Mouse (Mus musculus): Measurements from ENCODE around the gene Tsfm.
"Not testable (repeated sequence)": the region's sequence is repeated elsewhere in the genome, so short reads cannot be mapped to it uniquely, and the experiment has no call there.

Gene Tsfm

GRCm38 (mm10) chr10:127030336-127031296, at the start of gene Tsfm:
Tsfm (minus strand) TSS chr10:127030840.
- peak; percentile 76 to 88 for DNase-seq (ENCODE audit: low spot score in 2 of 2)

DNA sequence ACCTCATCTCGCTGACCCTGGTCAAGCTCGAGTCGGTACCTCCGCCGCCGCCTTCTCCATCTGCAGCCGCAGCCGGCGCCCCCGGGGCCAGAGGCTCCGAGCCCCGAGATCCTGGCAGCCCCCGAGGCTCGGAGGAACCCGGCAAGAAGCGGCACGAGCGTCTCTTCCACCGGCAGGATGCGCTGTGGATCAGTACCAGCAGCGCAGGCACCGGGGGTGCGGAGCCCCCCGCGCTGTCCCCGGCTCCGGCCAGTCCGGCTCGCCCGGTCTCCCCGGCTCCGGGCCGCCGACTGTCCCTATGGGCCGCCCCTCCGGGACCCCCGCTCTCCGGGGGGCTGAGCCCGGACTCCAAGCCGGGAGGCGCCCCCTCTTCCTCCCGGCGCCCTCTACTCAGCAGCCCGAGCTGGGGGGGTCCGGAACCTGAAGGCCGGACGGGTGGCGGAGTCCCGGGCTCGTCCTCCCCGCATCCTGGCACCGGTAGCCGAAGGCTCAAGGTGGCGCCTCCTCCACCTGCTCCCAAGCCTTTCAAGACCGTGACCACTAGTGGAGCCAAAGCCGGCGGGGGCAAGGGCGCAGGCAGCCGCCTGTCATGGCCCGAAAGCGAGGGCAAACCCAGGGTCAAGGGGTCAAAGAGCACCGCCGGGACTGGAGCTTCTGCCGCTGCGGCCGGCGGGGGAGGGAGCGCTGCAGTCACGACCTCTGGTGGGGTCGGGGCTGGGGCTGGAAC, 49.2 kb upstream of the Tsfm start:
- DNase-seq (ENCODE audit: low spot score in 2 of 2), result no peak

DNA sequence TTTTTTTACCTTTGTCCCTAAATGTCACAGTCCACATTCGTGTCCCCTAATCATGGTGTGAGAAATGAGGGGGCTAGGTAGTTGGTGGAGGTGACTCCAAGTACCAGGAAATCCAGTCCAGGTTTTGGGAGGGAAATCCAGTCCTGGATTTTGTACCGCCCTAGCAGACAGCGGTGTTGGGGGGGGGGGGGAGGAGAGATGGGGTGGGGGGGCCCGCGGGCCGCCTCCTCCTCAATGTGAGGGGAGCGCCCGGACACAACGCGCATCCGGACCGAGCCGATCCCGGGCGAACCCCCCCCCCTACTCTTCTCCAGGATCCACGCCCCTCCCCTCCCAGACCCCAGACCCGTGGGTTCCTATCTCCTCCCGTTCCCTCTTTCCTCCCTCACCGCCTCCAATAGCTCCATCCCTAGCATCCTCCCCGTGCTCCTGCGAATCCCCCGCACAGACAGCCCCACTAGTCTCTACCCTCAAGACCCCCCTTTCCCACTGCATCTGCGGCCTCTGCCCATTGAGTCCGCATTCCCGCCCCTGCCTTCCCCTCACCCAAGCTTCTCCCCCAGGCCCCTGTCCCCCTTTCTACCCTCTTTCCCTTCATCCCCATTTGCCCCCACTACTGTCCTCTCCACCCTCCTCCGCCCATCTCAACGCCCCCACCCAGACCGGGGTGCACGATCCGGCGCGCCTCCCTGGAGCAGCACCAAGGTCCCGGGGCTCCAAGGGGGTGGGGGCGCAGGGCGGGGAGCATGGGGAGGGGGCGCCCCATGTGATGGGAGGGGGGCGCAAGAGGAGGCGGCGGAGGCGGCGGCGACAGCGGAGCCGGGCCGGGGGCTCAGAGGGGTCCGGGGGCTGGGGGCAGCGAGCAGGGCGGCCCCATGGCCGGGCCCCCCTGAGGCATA, 48.3 kb upstream of the Tsfm start:
- DNase-seq (ENCODE audit: low spot score in 2 of 2), result no peak

DNA sequence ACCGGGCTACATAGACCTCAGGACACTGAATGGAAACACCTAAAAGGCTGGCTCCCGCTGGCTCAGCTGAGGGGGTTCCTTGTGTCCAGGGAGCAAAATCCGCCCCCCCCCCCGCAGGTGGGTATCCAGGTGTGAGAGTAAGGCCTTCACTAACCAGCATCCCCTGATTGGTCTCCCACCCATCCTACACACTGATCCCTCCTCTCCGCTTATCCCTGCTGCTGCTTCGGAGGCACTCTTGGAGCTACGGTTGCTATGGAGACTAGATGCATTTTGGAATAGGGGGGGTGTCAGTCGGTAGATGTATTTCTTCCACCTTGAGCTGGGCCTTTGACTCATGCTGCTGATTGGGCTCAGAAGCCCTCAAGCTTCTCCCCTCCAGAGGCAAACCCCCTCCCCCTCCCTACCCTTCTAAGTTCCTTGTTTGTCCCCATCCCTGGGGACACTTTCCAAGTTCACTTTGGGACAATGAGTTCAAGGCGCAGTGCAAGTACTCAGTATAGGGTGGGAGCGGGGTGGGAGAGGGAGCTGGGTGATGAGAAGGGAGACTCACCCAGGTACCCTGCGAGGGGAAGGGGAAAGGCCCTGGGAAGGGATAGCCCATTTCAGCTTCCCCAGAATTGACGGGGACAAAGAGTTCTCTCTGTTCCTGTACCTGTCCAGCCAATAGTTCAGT, 47.5 kb upstream of the Tsfm start:
- no peak for DNase-seq (ENCODE audit: low spot score in 2 of 2)

DNA sequence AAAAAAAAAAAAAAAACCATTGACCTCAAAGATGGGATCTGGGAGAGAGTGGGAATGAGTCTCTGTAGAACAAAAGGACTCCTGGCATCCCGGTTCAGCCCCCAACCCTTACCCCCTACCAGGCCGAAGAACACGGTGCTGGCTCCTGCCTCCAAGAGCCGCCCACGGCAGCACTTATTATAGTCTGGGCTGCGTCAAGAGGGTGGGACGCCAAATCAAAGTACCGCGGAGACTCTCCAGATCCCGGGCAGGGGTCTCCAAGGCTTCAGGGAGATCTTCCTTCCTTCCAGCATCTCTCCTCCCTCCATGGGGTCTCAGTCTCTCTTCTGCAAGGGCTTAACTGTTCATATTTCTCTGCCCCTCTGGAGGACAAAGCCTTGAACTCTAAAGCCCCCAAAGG, 46.9 kb upstream of the Tsfm start:
- no peak for DNase-seq (ENCODE audit: low spot score in 2 of 2)

DNA sequence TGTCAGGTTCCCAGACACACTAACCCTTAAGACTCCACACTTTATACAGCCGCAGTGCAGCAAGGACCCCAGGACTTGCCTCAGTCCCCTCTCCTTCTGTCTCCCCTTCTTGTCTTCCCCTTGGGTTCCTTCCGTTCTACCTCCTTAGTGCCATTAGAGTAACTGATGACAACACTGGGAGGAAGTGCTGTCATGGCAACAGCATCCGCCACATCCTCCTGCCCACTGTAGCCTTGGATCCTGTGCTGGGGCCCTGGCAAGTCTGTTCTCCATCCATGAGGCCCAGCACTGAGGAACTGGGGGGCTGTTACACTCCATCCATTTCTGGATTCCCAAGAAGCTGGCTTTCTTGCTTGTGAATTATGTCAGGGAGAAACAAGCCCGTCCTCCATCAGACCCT, 45.4 kb upstream of the Tsfm start:
- DNase-seq (ENCODE audit: low spot score in 2 of 2), result no peak

DNA sequence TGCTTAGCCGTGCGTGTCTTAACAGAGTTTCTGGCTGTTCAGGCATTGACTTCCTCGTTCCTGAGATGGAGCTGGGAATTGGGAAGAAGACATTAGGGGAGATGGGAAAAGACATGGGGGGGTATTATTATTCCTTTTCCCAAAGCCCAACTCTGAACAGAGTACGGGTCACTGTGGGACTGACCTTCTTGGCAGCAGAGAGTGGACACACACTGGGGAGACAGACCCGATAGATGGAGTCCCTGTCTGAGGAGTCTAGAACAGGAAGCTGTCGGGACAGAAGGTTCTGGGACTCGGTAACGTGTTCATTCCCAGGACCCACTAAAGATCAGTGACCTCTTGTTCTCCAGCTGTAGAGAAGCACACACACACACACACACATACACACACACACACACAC, 45.0 kb upstream of the Tsfm start:
- DNase-seq (ENCODE audit: low spot score in 2 of 2), result no peak

- no peak for DNase-seq (ENCODE audit: low spot score in 2 of 2)
These were observed 44.4 kb upstream of the Tsfm start, which contains the start of gene Agap2 for GRCm38 (mm10) chr10:127075080-127075479. Agap2 (plus strand) TSS chr10:127075284.

- no peak for DNase-seq (ENCODE audit: low spot score in 2 of 2)
These were observed 43.3 kb upstream of the Tsfm start for GRCm38 (mm10) chr10:127073981-127074380.

DNA sequence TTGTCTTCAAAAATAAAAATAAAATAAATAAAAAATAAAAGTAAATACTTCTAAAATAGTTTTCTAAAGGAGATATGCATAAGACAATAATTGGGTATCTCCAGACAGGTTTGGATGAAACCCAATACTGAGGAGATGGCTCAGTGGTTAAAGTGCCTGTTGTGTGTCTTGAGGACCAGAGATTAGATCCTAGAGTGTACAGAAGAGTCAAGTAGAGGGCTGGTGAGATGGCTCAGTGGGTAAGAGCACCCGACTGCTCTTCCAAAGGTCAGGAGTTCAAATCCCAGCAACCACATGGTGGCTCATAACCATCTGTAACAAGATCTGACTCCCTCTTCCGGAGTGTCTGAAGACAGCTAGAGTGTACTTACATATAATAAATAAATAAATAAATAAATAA, 42.3 kb upstream of the Tsfm start:
- not testable (repeated sequence) for DNase-seq (ENCODE audit: low spot score in 2 of 2)

DNA sequence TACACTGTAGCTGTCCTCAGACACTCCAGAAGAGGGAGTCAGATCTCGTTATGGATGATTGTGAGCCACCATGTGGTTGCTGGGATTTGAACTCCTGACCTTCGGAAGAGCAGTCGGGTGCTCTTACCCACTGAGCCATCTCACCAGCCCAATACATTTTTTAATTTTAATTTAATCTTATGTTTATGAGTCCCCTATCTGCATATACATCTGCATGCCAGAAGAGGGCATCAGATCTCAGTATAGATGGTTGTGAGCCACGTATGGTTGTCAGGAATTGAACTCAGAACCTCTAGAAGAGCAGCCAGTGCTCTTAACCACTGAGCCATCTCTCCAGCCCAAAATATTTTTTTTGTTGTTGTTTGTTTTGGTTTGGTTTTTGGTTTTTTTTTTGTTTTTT, 41.6 kb upstream of the Tsfm start:
- DNase-seq (ENCODE audit: low spot score in 2 of 2), result not testable (repeated sequence)

GRCm38 (mm10) chr10:127071203-127071602, 40.6 kb upstream of the Tsfm start:
- DNase-seq (ENCODE audit: low spot score in 2 of 2), result no peak

DNA sequence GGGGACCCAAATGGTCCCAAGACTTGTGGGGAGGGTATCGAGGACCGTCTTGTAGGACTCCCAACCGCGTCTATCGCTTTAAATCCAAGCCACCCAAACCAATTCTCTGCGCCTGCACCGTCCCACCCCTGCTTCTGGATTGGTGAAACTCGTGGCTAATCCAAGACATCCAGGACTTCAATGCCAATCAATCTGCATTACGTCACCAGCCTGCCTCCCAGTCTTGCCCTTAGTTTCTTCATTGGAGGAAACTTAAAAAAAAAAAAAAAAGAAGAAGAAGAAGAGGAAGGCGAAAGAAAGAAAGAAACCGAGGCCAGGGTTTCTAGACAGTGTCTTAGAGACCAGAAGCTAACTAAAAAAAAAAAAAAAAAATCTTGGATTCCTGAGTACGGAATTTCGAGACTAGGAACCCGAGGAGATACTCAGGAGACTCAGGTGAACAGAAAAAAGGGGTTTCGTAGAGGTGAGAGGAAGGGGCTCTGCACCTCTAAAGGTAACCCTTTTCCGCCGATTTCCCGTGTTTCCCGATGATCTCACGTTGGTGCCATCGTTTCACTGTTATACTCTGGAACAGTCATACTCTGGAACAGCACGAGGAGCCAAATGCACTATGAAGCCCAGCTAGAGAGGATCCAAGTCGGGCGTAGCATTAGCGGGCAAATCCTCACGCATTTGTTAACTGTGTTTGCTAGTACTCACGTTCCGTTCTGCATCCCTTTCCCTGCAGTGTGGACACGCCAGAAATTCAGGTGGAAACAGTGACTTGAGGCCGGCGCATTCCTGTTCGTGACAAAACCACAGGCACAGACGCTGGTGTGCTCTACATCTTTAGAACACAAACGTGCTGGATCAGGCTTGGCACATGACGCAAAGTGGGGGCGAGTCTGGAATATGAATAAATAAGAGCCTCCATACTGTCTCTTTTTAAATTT, 39.8 kb upstream of the Tsfm start, which contains the start of gene Tspan31:
Tspan31 (minus strand) TSS at position 75 of the 932 bp plus-strand sequence.
- peak; percentile 95 to 96 for DNase-seq (ENCODE audit: low spot score in 2 of 2)

DNA sequence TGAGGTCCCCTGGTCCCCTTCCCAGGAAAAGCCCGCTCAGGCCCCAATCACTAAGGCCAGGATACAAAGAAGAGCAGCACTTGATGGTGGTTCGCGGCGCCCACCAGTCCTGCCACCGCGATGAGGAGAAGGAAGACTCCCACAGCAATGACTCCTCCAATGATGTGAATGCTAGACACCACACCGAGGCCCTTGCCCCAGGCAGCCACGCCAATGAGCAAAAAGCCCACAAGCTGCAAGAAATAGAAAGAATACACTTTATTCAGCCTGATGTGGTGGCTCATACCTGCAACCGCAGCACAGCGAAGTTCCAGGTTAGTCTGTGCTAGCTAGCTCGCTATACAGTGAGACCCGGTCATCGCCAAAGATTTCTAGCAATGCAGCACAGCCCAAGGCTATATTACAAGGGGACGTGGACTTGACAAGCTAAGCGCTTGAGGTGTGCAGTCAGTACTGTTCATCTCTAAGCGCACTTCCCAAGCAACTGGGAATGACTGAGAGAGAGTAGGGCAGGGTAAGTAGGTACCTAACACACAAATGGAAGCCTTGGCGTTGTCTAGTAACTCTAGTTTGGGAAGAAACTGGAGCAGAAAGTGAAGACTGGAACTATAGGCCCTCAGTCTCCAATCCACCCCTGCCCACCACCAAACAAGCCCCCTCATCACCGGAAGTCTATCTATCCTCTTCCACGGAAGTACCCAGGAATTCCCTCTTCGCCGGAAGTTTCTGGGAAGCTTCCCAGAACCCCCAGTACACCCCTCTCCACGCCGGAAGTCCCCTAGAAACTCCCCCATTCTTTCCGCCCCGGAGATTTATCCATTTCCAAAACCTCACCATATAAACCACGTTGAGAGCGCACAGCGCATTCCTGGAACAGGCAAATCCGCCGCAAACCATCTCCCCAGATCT, 38.9 kb upstream of the Tsfm start:
- no peak for DNase-seq (ENCODE audit: low spot score in 2 of 2)

DNA sequence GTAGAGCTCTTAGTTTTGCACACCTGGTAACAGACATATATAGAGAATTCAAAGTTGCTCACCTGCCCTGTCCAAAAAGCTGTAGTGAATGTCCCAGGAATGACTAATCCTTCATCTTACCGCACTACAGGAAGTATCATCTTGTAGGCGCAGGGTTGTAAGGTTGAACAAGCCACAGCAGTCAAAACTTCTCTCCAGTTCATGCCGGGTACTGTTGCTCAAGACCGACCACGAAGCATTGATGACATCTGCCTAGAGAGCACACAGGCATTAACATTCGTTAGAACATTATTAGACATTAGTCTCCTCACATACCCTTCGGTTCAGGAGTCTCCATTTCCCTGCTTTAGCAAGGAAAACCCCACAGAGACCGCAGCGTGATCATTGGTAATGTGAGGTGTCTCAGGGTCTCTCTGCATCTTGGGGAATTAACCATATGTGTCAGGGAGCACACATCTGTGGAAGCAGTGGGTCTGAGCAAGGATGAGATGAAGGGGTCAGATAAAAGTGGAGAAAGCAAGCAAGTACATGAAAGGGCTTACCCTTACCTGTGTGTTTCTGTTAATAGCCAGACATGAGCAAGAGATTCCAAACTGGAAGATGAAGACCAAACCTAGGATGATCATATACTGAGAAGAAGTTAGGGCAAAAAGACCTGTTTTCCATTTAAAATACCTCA, 37.9 kb upstream of the Tsfm start:
- DNase-seq (ENCODE audit: low spot score in 2 of 2), result no peak

DNA sequence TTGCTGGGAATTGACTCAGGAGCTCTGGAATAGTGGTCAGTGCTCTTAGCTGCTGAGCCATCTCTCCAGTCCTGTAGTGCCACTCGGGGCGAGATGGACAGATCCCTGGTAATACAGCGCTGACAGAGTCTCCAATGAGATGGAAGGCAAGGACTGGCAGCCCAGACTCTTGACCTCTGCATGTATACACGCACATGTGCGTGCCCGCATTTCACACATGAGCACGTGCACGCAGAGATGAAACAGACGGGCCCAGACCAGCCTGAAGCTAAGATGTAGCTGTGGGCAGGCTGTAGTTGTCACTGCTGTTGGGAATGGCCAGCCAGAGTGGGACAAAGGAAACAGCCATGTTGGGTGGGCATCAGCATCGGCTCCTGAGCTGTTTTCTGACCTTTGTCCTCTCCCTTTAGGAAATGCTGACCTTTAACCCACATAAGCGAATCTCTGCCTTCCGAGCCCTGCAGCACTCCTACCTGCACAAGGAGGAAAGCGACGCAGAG, 35.9 kb upstream of the Tsfm start:
- no peak for DNase-seq (ENCODE audit: low spot score in 2 of 2)

GRCm38 (mm10) chr10:127065981-127066380, 35.3 kb upstream of the Tsfm start:
- no peak for DNase-seq (ENCODE audit: low spot score in 2 of 2)

Data from heart, adult 9 months (tissue).